ENCODE assay signal across 16 mouse cellular contexts in genomic region chr9:105984931-105985519, GRCm38 (mm10). TPM values are rescaled to one million over a fixed set of nuclear protein-coding genes. Genes with fewer than 3 reads are reported as not detected.
DNase-seq lines count a peak whose midpoint lies in the region; ATAC-seq and TF ChIP-seq lines count a peak whose summit lies in the region.
"Had no signal": no experiment of that assay in that cellular context is flagged by ENCODE, and none has a peak within 500 bp of the region (broad histone marks: within the 10 kb centered on the region; RNA-seq: fewer than 3 reads in every experiment).

No protein-coding gene starts in this region.

- peak; percentile 66 for ATAC-seq in forebrain, embryonic 13.5 days
- 0 out of 2 replicates have a peak, but pooled peaks have one; percentile 34 for ATAC-seq in hindbrain, embryonic 16.5 days
- ATAC-seq in neural tube, embryonic 13.5 days (ENCODE audit: low read depth) = peak; percentile 65
- ATAC-seq in liver, postnatal 0 days = no peak
- ATAC-seq: intestine, postnatal 0 days had no signal

- H3K27ac ChIP-seq in forebrain, embryonic 13.5 days = no peak overlapping the region; the same call in 1 of the 2 replicates
- H3K27ac ChIP-seq in hindbrain, embryonic 16.5 days (ENCODE audit: low read depth, low read length) = peak overlapping the region; percentile 34; the same call in 1 of the 2 replicates
- peak overlapping the region; percentile 42 for H3K27ac ChIP-seq in neural tube, embryonic 13.5 days (replicated peaks)
- no peak overlapping the region for H3K27ac ChIP-seq in liver, postnatal 0 days (ENCODE audit: low read depth)
- H3K27ac ChIP-seq: embryonic facial prominence, embryonic 15.5 days; limb, embryonic 10.5 days; liver, embryonic 14.5 days had no signal

- TF ChIP-seq CTCF in liver, postnatal 0 days (IDR thresholded peaks at IDR 0.05; ENCODE audit: low read depth) = no peak

- H3K36me3 ChIP-seq in forebrain, embryonic 13.5 days (ENCODE audit: poor library complexity, severe bottlenecking) = no peaks in the 10 kb centered on the region
- H3K36me3 ChIP-seq in hindbrain, embryonic 16.5 days (ENCODE audit: control insufficient read depth, insufficient read depth, low read length) = no peaks in the 10 kb centered on the region
- no peaks in the 10 kb centered on the region for H3K36me3 ChIP-seq in neural tube, embryonic 13.5 days
- H3K36me3 ChIP-seq in liver, postnatal 0 days (replicated peaks; ENCODE audit: insufficient read depth, low read length) = no peaks in the 10 kb centered on the region
- H3K36me3 ChIP-seq: embryonic facial prominence, embryonic 15.5 days; limb, embryonic 10.5 days had no signal

- peaks cover 10% of the 10 kb centered on the region for H3K4me1 ChIP-seq in forebrain, embryonic 13.5 days
- peaks cover 6% of the 10 kb centered on the region for H3K4me1 ChIP-seq in hindbrain, embryonic 16.5 days (ENCODE audit: control insufficient read depth, insufficient read depth, low read depth, low read length)
- peaks cover 9% of the 10 kb centered on the region; the same call in 1 of the 2 replicates for H3K4me1 ChIP-seq in neural tube, embryonic 13.5 days (replicated peaks)
- H3K4me1 ChIP-seq in liver, postnatal 0 days (ENCODE audit: insufficient read depth) = no peaks in the 10 kb centered on the region
- H3K4me1 ChIP-seq: embryonic facial prominence, embryonic 15.5 days had no signal

- H3K4me2 ChIP-seq in forebrain, embryonic 13.5 days = peak overlapping the region; percentile 44
- peak overlapping the region; percentile 39 for H3K4me2 ChIP-seq in hindbrain, embryonic 16.5 days (ENCODE audit: low read length)
- peak overlapping the region; percentile 40 for H3K4me2 ChIP-seq in neural tube, embryonic 13.5 days
- no peak overlapping the region for H3K4me2 ChIP-seq in liver, postnatal 0 days (ENCODE audit: low read depth, low read length)
- H3K4me2 ChIP-seq: embryonic facial prominence, embryonic 15.5 days had no signal

- no peaks in the 10 kb centered on the region for H3K9me3 ChIP-seq in forebrain, embryonic 13.5 days (replicated peaks)
- no peaks in the 10 kb centered on the region for H3K9me3 ChIP-seq in hindbrain, embryonic 16.5 days (ENCODE audit: control insufficient read depth, low read length)
- no peaks in the 10 kb centered on the region for H3K9me3 ChIP-seq in neural tube, embryonic 13.5 days
- no peaks in the 10 kb centered on the region for H3K9me3 ChIP-seq in liver, postnatal 0 days (ENCODE audit: low read length)
- H3K9me3 ChIP-seq: embryonic facial prominence, embryonic 15.5 days; limb, embryonic 10.5 days had no signal

- H3K4me3 ChIP-seq in forebrain, embryonic 13.5 days = 0 out of 2 replicates have a peak overlapping the region, but pooled peaks have one; percentile 5
- H3K4me3 ChIP-seq in hindbrain, embryonic 16.5 days (ENCODE audit: low read length) = peak overlapping the region; percentile 17; the same call in 1 of the 2 replicates
- H3K4me3 ChIP-seq in neural tube, embryonic 13.5 days = no peak overlapping the region
- no peak overlapping the region for H3K4me3 ChIP-seq in liver, postnatal 0 days (ENCODE audit: low read depth, low read length)
- H3K4me3 ChIP-seq: embryonic facial prominence, embryonic 15.5 days; limb, embryonic 10.5 days; myocyte had no signal

- TF ChIP-seq EP300 in liver, postnatal 0 days (IDR thresholded peaks at IDR 0.05; ENCODE audit: low read depth) = no peak

- DNase-seq in embryo, embryonic 10.5 days (ENCODE audit: low spot score) = peak; percentile 31
- DNase-seq in liver, postnatal 0 days = no peak
- no peak for DNase-seq in right cerebral cortex, adult 18-20 months
- no peak for DNase-seq in cerebellum, adult 8-10 months
- no peak for DNase-seq in adrenal gland, postnatal 10 days
- DNase-seq: cerebellum, adult 9-10 months; lung, postnatal 4 days; thymus, adult 2 months had no signal

- H3K9ac ChIP-seq in forebrain, embryonic 13.5 days = no peak overlapping the region
- peak overlapping the region; percentile 51 for H3K9ac ChIP-seq in hindbrain, embryonic 16.5 days (ENCODE audit: low read depth, low read length)
- H3K9ac ChIP-seq in neural tube, embryonic 13.5 days = 0 out of 2 replicates have a peak overlapping the region, but pooled peaks have one; percentile 52
- no peak overlapping the region for H3K9ac ChIP-seq in liver, postnatal 0 days (replicated peaks)
- H3K9ac ChIP-seq: embryonic facial prominence, embryonic 15.5 days; liver, embryonic 14.5 days had no signal

- 7% methylated on average over 10 of the region's 10 CpGs for WGBS in forebrain, embryonic 13.5 days
- WGBS in hindbrain, embryonic 16.5 days = 14% methylated on average over 10 of the region's 10 CpGs
- WGBS in neural tube, embryonic 13.5 days = 17% methylated on average over 10 of the region's 10 CpGs
- 44% methylated on average over 10 of the region's 10 CpGs for WGBS in liver, postnatal 0 days (ENCODE audit: insufficient replicate concordance)

- no peaks in the 10 kb centered on the region for H3K27me3 ChIP-seq in forebrain, embryonic 13.5 days
- H3K27me3 ChIP-seq in hindbrain, embryonic 16.5 days (replicated peaks; ENCODE audit: control insufficient read depth, insufficient read depth, low read length) = no peaks in the 10 kb centered on the region
- no peaks in the 10 kb centered on the region for H3K27me3 ChIP-seq in neural tube, embryonic 13.5 days
- no peaks in the 10 kb centered on the region for H3K27me3 ChIP-seq in liver, postnatal 0 days (ENCODE audit: insufficient read depth, low read length)
- H3K27me3 ChIP-seq: embryonic facial prominence, embryonic 15.5 days had no signal

RNA-seq across cellular contexts. Expression of gene Col6a5, which starts 24.6 kb away (rescaled TPM):
- polyA plus RNA-seq in forebrain, embryonic 13.5 days (2015; fragmentation: Nextera tagmentation; extraction: Ambion mirVana) = 0.06 and 0.08 TPM in 2 replicates
- 0.21 and 0.35 TPM in 2 replicates for polyA plus RNA-seq in hindbrain, embryonic 16.5 days (2015; fragmentation: Nextera tagmentation; extraction: Ambion mirVana)
- 0.03 and 0.28 TPM in 2 replicates for polyA plus RNA-seq in neural tube, embryonic 13.5 days (2015; fragmentation: Nextera tagmentation; extraction: Ambion mirVana)
- polyA plus RNA-seq in liver, postnatal 0 days (2015; fragmentation: Nextera tagmentation; extraction: Ambion mirVana) = 0.01 TPM in 1 of 2 replicates, not detected in the other
- total RNA-seq in adrenal gland, postnatal 10 days (2021) = 1 to 10 TPM; 4.8 to 4.9 TPM
- polyA plus RNA-seq: myocyte had no signal

Comparison
In these comparisons a context has a peak if more than half of its experiments do, and no peak if none do; other contexts are left out.
1. H3K27ac ChIP-seq: peak in hindbrain, embryonic 16.5 days (single experiment) and neural tube, embryonic 13.5 days (single experiment); none in forebrain, embryonic 13.5 days (single experiment) and liver, postnatal 0 days (single experiment).
2. H3K4me3 ChIP-seq: peak in forebrain, embryonic 13.5 days (single experiment) and hindbrain, embryonic 16.5 days (single experiment); none in neural tube, embryonic 13.5 days (single experiment) and liver, postnatal 0 days (single experiment).
3. H3K9ac ChIP-seq: peak in hindbrain, embryonic 16.5 days (single experiment) and neural tube, embryonic 13.5 days (single experiment); none in forebrain, embryonic 13.5 days (single experiment) and liver, postnatal 0 days (single experiment).